Mouse (Mus musculus) midbrain, embryonic 11.5 days (tissue): Measurements from ENCODE around the gene 6330409D20Rik. TPM values are rescaled to one million over a fixed set of nuclear protein-coding genes. Genes with fewer than 3 reads are reported as not detected.

Experiments
- ATAC-seq: fragments of 200-750 bp; cut with Nextera tagmentation; 2 replicates; pipeline ENCODE4 v1.8.0; 2017; ENCODE audit warnings: moderate TSS enrichment, moderate library complexity; ENCODE audit not compliant: low FRiP score
- DNase-seq: peaks from one replicate; pipeline ENCODE4 v3.0.0; 2015; ENCODE audit warnings: low spot score; ENCODE audit errors: missing footprints
- H3K27ac ChIP-seq: fragments of 300-500 bp; sonication (generic); 2 replicates; pipeline ENCODE4 v1.5.1; 2014; ENCODE audit warnings: low read depth, low read length
- H3K27me3 ChIP-seq: fragments of 300-500 bp; sonication (generic); 2 replicates; pipeline ENCODE4 v1.6.1; 2014; ENCODE audit warnings: mild to moderate bottlenecking, low read length, moderate library complexity, mixed read lengths; ENCODE audit not compliant: control insufficient read depth, insufficient read depth
- H3K36me3 ChIP-seq: fragments of 300-500 bp; sonication (generic); 2 replicates; pipeline ENCODE4 v1.6.1; 2014; ENCODE audit warnings: mild to moderate bottlenecking, low read length, moderate library complexity, mixed read lengths; ENCODE audit not compliant: control insufficient read depth, insufficient read depth
- H3K4me1 ChIP-seq: fragments of 300-500 bp; sonication (generic); 2 replicates; pipeline ENCODE4 v1.6.1; 2014; ENCODE audit warnings: low read length; ENCODE audit not compliant: control insufficient read depth, insufficient read depth
- H3K4me2 ChIP-seq: fragments of 300-500 bp; sonication (generic); 2 replicates; pipeline ENCODE4 v1.6.1; 2014; ENCODE audit warnings: mild to moderate bottlenecking, moderate library complexity
- H3K4me3 ChIP-seq: fragments of 300-500 bp; sonication (generic); 2 replicates; pipeline ENCODE4 v1.5.1; 2014; ENCODE audit warnings: low read depth, low read length
- H3K9ac ChIP-seq: fragments of 300-500 bp; sonication (generic); 2 replicates; pipeline ENCODE4 v1.6.1; 2014; ENCODE audit warnings: low read length
- H3K9me3 ChIP-seq: fragments of 300-500 bp; sonication (generic); 2 replicates; pipeline ENCODE4 v1.6.1; 2016; ENCODE audit warnings: low read length; ENCODE audit not compliant: control insufficient read depth
- WGBS: fragments of 180-500 bp; shearing (Covaris S2); extraction: QIAGEN DNeasy Blood & Tissue Kit; methylation state at CpG from one replicate; pipeline ENCODE4 v1.1.7; 2014; 5-methylcytosine and 5-hydroxymethylcytosine counted together
- polyA plus RNA-seq: library from polyadenylated mRNA; unstranded; fragments of >200 nt; fragmentation: Nextera tagmentation; extraction: Ambion mirVana; gene quantifications from 2 replicates; pipeline ENCODE4 v1.2.1, GENCODE M21; 2014

Gene 6330409D20Rik
- polyA plus RNA-seq, 1 experiment from 2014 or later, result 3.0 TPM

- Histone ChIP-seq H3K4me2 (no peak overlapping the region), H3K27me3 (no peaks in the 10 kb centered on the region), H3K4me1 (no peaks in the 10 kb centered on the region), H3K27ac (no peak overlapping the region), H3K36me3 (peaks cover 28% of the 10 kb centered on the region), H3K4me3 (no peak overlapping the region), H3K9ac (no peak overlapping the region), H3K9me3 (no peaks in the 10 kb centered on the region)
- 95% methylated on average over 7 of the region's 7 CpGs for WGBS
- ATAC-seq (no peak), DNase-seq (no peak)
Measured at GRCm38 (mm10) chr2:32705018-32705417, 35.8 kb downstream of the 6330409D20Rik start.

- Histone ChIP-seq H3K4me2 (no peak within 1 kb of the TSS), H3K4me1 (no peaks in the 10 kb centered on the region), H3K27me3 (no peaks in the 10 kb centered on the region), H3K4me3 (no peak within 1 kb of the TSS), H3K27ac (no peak within 1 kb of the TSS), H3K9me3 (no peaks in the 10 kb centered on the region), H3K36me3 (peaks cover 21% of the 10 kb centered on the region; the same call in 1 of the 2 replicates), H3K9ac (no peak within 1 kb of the TSS)
- DNase-seq (no peak), ATAC-seq (no peak)
- WGBS, result 92% methylated on average over 2 of the region's 2 CpGs
Measured at GRCm38 (mm10) chr2:32704021-32704421, 36.8 kb downstream of the 6330409D20Rik start, which contains the start of gene Fpgs. Gene Fpgs, minus strand, starts transcription at chr2:32704145.

- no peak overlapping the region for H3K4me2 ChIP-seq
- DNase-seq (no peak), ATAC-seq (no peak)
- no peak overlapping the region for H3K4me3 ChIP-seq
- no peaks in the 10 kb centered on the region for H3K4me1 ChIP-seq
- H3K9me3 ChIP-seq, result no peaks in the 10 kb centered on the region
- WGBS, result 94% methylated on average over 8 of the region's 8 CpGs
- peaks cover 16% of the 10 kb centered on the region; the same call in 1 of the 2 replicates for H3K36me3 ChIP-seq
- H3K9ac ChIP-seq, result no peak overlapping the region
- no peak overlapping the region for H3K27ac ChIP-seq
- H3K27me3 ChIP-seq, result no peaks in the 10 kb centered on the region
Measured at GRCm38 (mm10) chr2:32703046-32703445, 37.8 kb downstream of the 6330409D20Rik start.

GRCm38 (mm10) chr2:32700966-32701743 is 39.7 kb downstream of the 6330409D20Rik start:
- Histone ChIP-seq H3K27ac (no peak overlapping the region), H3K36me3 (peaks cover 8% of the 10 kb centered on the region; the same call in 1 of the 2 replicates), H3K9me3 (no peaks in the 10 kb centered on the region), H3K9ac (no peak overlapping the region), H3K4me1 (no peaks in the 10 kb centered on the region), H3K4me3 (no peak overlapping the region), H3K27me3 (no peaks in the 10 kb centered on the region), H3K4me2 (no peak overlapping the region)
- whole genome bisulfite sequencing, result 88% methylated on average over 14 of the region's 14 CpGs
- DNase-seq, result no peak
- no peak for ATAC-seq

- 88% methylated on average over 6 of the region's 6 CpGs for WGBS
- Histone ChIP-seq H3K27ac (no peak overlapping the region), H3K4me1 (no peaks in the 10 kb centered on the region), H3K9me3 (no peaks in the 10 kb centered on the region), H3K4me3 (no peak overlapping the region), H3K4me2 (no peak overlapping the region), H3K9ac (no peak overlapping the region), H3K27me3 (no peaks in the 10 kb centered on the region), H3K36me3 (0 out of 2 replicates have a peak, but pooled peaks cover 2% of the 10 kb centered on the region)
- DNase-seq (no peak), ATAC-seq (no peak)
Measured at GRCm38 (mm10) chr2:32699680-32700079, 41.1 kb downstream of the 6330409D20Rik start.

GRCm38 (mm10) chr2:32694691-32695090 is 46.1 kb downstream of the 6330409D20Rik start:
- H3K4me1 ChIP-seq, result peaks cover 7% of the 10 kb centered on the region
- H3K9me3 ChIP-seq, result no peaks in the 10 kb centered on the region
- H3K36me3 ChIP-seq, result no peaks in the 10 kb centered on the region
- H3K27ac ChIP-seq, result no peak overlapping the region
- DNase-seq, result no peak
- peak overlapping the region; percentile 77 for H3K4me3 ChIP-seq
- 0 out of 2 replicates have a peak, but pooled peaks have one; percentile 6 for ATAC-seq
- H3K9ac ChIP-seq, result no peak overlapping the region; the same call in 1 of the 2 replicates
- H3K27me3 ChIP-seq, result no peaks in the 10 kb centered on the region
- peak overlapping the region; percentile 93 for H3K4me2 ChIP-seq
- WGBS, result 88% methylated on average over 12 of the region's 12 CpGs

DNA sequence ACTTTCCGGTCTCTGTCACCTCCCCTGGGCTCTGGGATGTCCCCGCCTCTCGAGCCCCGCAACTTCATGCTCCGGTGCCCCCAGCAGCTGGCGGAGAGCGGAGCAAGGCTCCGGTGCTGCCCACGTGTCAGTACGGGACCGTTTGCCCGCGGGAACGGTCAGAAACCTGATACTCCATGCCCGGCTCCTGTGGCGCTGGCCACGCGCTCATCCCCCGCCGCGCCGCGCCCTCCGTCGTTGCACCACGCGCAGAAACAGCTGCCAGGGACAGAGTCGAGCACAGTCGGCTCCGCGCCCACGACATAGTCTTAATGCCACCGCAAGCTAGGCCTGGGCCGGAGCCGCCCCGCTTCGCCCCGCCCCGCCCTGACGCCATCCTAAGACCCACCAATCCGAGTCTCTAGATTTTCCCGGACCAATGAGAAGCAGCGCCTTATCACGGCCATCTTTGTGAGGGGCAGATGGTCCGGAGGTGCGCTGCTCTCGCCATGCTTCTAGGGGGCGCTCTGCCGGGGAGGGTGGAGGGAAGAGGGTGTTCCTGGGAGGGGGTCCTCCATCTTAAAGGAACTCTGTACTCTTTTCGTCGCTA is 46.9 kb downstream of the 6330409D20Rik start:
- ATAC-seq (peak; percentile 99), DNase-seq (peak; percentile 99)
- Histone ChIP-seq H3K4me1 (peaks cover 7% of the 10 kb centered on the region), H3K9ac (peak overlapping the region; percentile 86), H3K27me3 (no peaks in the 10 kb centered on the region), H3K27ac (no peak overlapping the region; the same call in 1 of the 2 replicates), H3K4me3 (peak overlapping the region; percentile 77), H3K4me2 (peak overlapping the region; percentile 93), H3K9me3 (no peaks in the 10 kb centered on the region), H3K36me3 (no peaks in the 10 kb centered on the region)
- WGBS, result under 1% methylated on average over 51 of the region's 51 CpGs

GRCm38 (mm10) chr2:32693282-32693681 is 47.5 kb downstream of the 6330409D20Rik start:
- H3K4me1 ChIP-seq, result peaks cover 7% of the 10 kb centered on the region
- H3K9me3 ChIP-seq, result no peaks in the 10 kb centered on the region
- 25% methylated on average over 7 of the region's 7 CpGs for WGBS
- no peaks in the 10 kb centered on the region for H3K27me3 ChIP-seq
- no peaks in the 10 kb centered on the region for H3K36me3 ChIP-seq
- H3K9ac ChIP-seq, result peak overlapping the region; percentile 86
- H3K4me2 ChIP-seq, result peak overlapping the region; percentile 93
- H3K27ac ChIP-seq, result no peak overlapping the region
- DNase-seq (no peak), ATAC-seq (no peak)
- H3K4me3 ChIP-seq, result peak overlapping the region; percentile 77

GRCm38 (mm10) chr2:32692496-32692895 is 48.3 kb downstream of the 6330409D20Rik start:
- no peak for ATAC-seq
- WGBS, result 97% methylated on average over 14 of the region's 14 CpGs

More at GRCm38 (mm10) chr2:32692496-32692895, 48.3 kb downstream of the 6330409D20Rik start:
- no peak overlapping the region for H3K4me2 ChIP-seq
- no peak for DNase-seq
- no peak overlapping the region for H3K9ac ChIP-seq
- peaks cover 7% of the 10 kb centered on the region for H3K4me1 ChIP-seq
- H3K27ac ChIP-seq, result no peak overlapping the region
- no peaks in the 10 kb centered on the region for H3K27me3 ChIP-seq
- H3K36me3 ChIP-seq, result peaks cover 2% of the 10 kb centered on the region; the same call in 1 of the 2 replicates
- H3K4me3 ChIP-seq, result no peak overlapping the region
- no peaks in the 10 kb centered on the region for H3K9me3 ChIP-seq
